Mouse (Mus musculus) urinary bladder, postnatal 10 days (tissue): Measurements from ENCODE around the gene Vmn1r165.
"Not testable (repeated sequence)": the region's sequence is repeated elsewhere in the genome, so short reads cannot be mapped to it uniquely, and the experiment has no call there.

Source experiments
- DNase-seq: peaks from one replicate; pipeline ENCODE4 v3.0.0; 2022; ENCODE audit warnings: low spot score

Vmn1r165 gene

GRCm38 (mm10) chr7:23217032-23217431 lies at the start of gene Vmn1r165:
TSS of gene Vmn1r165 (plus strand) at chr7:23217332.
- DNase-seq: not testable (repeated sequence)

DNA sequence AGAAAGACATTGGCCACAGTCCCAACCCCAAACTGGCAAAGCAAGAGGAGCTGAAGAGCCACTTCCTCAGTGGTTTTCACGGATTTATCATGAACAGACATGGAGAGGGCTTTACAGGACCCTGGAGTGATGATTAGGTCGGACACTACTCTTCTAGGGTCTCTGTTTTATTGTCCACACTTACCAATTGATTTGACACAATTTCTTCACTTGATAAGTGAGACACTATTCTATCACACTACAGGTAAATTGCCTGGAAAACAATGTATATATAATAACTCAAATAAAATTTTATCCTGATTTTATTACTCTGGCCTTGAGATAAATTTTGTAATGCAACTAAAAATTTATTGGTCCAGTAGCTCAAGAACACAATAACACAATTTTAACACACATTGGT lies 34.5 kb downstream of the Vmn1r165 start, which contains the start of gene Vmn1r166:
Vmn1r166 (minus strand) TSS at position 101 of the 400 bp plus-strand sequence.
- DNase-seq: not testable (repeated sequence)
